Mouse (Mus musculus) midbrain, embryonic 15.5 days (tissue): ENCODE measurements around the gene Optn. TPM values are rescaled to one million over a fixed set of nuclear protein-coding genes. Genes with fewer than 3 reads are reported as not detected.

Experiments used
- ATAC-seq: fragments of 200-750 bp; cut with Nextera tagmentation; replicated peaks from 2 replicates; pipeline ENCODE4 v1.8.0; 2017; ENCODE audit warnings: moderate TSS enrichment
- H3K27ac ChIP-seq: fragments of 300-500 bp; sonication (generic); 2 replicates; pipeline ENCODE4 v1.5.1; 2015; ENCODE audit warnings: mild to moderate bottlenecking, inconsistent platforms
- H3K27me3 ChIP-seq: fragments of 300-500 bp; sonication (generic); replicated peaks from 2 replicates; pipeline ENCODE4 v1.6.1; 2015; ENCODE audit warnings: inconsistent platforms
- H3K36me3 ChIP-seq: fragments of 300-500 bp; sonication (generic); replicated peaks from 2 replicates; pipeline ENCODE4 v1.6.1; 2015; ENCODE audit warnings: inconsistent platforms
- H3K4me1 ChIP-seq: fragments of 300-500 bp; sonication (generic); 2 replicates; pipeline ENCODE4 v1.6.1; 2015; ENCODE audit warnings: inconsistent platforms
- H3K4me2 ChIP-seq: fragments of 300-500 bp; sonication (generic); 2 replicates; pipeline ENCODE4 v1.6.1; 2015; ENCODE audit warnings: inconsistent platforms, mild to moderate bottlenecking, moderate library complexity
- H3K4me3 ChIP-seq: fragments of 300-500 bp; sonication (generic); 2 replicates; pipeline ENCODE4 v1.5.1; 2015; ENCODE audit warnings: mild to moderate bottlenecking, inconsistent platforms
- H3K9ac ChIP-seq: fragments of 300-500 bp; sonication (generic); 2 replicates; pipeline ENCODE4 v1.6.1; 2015; ENCODE audit warnings: mild to moderate bottlenecking, inconsistent platforms
- H3K9me3 ChIP-seq: fragments of 300-500 bp; sonication (generic); 2 replicates; pipeline ENCODE4 v1.6.1; 2016; ENCODE audit warnings: inconsistent platforms
- WGBS: fragments of 180-500 bp; shearing (Covaris S2); methylation state at CpG from one replicate; pipeline ENCODE4 v1.1.7; 2015; ENCODE audit warnings: mixed read lengths; 5-methylcytosine and 5-hydroxymethylcytosine counted together
- polyA plus RNA-seq: library from polyadenylated mRNA; unstranded; fragments of >200 nt; fragmentation: Nextera tagmentation; extraction: Ambion mirVana; gene quantifications from 2 replicates; pipeline ENCODE4 v1.2.1, GENCODE M21; 2015

Optn gene
- polyA plus RNA-seq, 1 experiment from 2014 or later = 18.9 TPM

DNA sequence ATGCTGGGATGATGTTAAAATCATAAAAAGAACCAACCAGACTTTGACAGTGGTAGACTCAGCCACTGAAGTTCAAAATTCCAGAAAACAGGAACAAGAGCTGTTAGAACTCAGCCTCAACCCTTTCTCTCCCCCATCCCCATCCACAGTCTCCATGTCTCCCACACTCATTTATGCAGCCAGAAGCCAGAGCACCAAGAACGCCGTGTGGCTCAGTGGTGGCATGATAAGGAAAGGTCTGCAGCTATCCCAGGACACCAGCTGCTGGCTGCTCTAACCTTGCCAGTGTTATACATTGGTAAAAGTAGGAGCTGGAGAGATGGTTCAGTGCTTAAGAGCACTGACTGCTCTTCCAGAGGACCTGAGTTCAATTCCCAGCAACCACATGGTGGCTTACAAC is 16.8 kb downstream of the Optn start:
- Histone ChIP-seq H3K4me2 (no peak overlapping the region), H3K27ac (no peak overlapping the region), H3K4me1 (peaks cover 7% of the 10 kb centered on the region), H3K9me3 (no peaks in the 10 kb centered on the region), H3K27me3 (no peaks in the 10 kb centered on the region), H3K9ac (no peak overlapping the region), H3K36me3 (no peaks in the 10 kb centered on the region), H3K4me3 (no peak overlapping the region)
- WGBS = 78% methylated on average over 2 of the region's 2 CpGs
- ATAC-seq = no peak

DNA sequence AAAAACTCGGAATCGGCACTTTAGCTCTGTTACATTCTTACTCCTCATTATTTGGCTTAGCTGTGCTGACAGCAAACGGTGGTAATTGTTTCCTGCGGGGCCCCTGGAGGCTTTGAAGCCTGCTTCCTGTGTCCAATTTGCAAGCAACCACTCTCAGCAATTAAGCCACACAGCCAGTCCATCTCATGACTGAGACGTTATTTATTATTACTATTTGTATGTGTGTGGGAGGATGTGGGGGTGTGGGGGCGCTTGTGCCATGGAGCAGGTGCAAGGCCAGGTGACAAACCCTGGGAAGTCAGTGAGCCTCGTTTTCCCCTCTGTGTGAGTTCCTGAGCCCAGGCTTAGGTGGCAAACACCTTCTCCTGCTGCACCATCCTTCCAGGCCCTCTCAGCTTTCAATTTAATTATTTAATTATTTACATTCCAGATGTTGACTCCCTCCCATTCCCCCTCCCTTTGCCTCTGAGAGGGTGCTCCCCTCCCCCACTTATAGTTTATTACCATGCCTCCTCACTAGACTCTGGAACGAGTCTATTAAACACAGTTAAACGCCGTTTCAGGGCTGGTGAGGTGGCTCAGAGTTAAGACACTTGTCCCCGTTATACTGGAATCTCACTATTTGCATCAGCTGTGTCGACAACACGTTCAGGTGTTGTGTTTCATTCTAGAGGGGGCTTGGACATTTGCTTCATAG is 18.4 kb downstream of the Optn start:
- no peak for ATAC-seq
- WGBS = 40% methylated on average over 13 of the region's 13 CpGs
- no peaks in the 10 kb centered on the region for H3K36me3 ChIP-seq
- H3K27me3 ChIP-seq = no peaks in the 10 kb centered on the region
- peak overlapping the region; percentile 10; the same call in 1 of the 2 replicates for H3K27ac ChIP-seq
- no peak overlapping the region for H3K4me3 ChIP-seq
- H3K4me2 ChIP-seq = peak overlapping the region; percentile 6; the same call in 1 of the 2 replicates
- no peaks in the 10 kb centered on the region for H3K9me3 ChIP-seq
- H3K4me1 ChIP-seq = peaks cover 7% of the 10 kb centered on the region
- no peak overlapping the region for H3K9ac ChIP-seq

DNA sequence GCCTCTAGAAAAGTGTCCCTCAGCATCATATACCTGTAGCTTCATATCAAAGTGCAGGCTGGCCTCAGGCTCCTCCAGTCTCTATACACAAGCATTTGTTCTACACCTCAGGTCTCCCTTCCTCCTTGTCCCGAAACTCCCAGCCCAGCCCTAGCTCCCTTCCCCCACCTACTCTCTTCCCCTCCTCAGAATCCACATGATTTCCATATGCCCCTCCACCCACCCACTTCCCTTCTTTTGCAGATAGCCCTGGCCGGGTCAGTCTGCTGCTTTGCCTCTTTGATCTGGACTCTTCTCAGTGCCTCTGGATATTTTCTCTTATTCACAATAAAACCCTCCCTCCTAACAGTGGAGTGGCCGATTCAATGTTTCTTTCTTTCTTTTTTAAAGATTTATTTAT is 19.5 kb downstream of the Optn start:
- WGBS = 57% methylated on average over 3 of the region's 3 CpGs

DNA sequence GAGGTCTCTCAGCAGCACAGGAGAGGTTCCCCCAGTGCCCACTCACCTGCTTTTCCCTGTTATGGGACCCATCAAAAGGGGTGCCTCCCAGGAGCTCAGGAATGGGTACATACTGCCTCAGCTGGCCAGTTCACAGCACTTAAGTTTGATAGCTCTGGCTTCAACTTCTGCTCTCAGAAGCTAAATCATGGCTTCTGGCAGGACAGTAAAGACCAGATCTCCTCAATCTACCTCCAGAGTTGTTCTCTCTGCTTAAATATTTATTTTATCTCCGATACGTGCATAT is 20.4 kb downstream of the Optn start:
- WGBS = 91% methylated on average over 2 of the region's 2 CpGs
- no peak overlapping the region for H3K27ac ChIP-seq

More for the DNA sequence above, 19.5 kb downstream of the Optn start:
- no peak for ATAC-seq
- no peak overlapping the region for H3K9ac ChIP-seq
- no peaks in the 10 kb centered on the region for H3K36me3 ChIP-seq
- no peaks in the 10 kb centered on the region for H3K27me3 ChIP-seq
- no peak overlapping the region for H3K4me2 ChIP-seq
- H3K4me3 ChIP-seq = no peak overlapping the region
- H3K27ac ChIP-seq = no peak overlapping the region
- H3K4me1 ChIP-seq = peaks cover 7% of the 10 kb centered on the region
- H3K9me3 ChIP-seq = no peaks in the 10 kb centered on the region

DNA sequence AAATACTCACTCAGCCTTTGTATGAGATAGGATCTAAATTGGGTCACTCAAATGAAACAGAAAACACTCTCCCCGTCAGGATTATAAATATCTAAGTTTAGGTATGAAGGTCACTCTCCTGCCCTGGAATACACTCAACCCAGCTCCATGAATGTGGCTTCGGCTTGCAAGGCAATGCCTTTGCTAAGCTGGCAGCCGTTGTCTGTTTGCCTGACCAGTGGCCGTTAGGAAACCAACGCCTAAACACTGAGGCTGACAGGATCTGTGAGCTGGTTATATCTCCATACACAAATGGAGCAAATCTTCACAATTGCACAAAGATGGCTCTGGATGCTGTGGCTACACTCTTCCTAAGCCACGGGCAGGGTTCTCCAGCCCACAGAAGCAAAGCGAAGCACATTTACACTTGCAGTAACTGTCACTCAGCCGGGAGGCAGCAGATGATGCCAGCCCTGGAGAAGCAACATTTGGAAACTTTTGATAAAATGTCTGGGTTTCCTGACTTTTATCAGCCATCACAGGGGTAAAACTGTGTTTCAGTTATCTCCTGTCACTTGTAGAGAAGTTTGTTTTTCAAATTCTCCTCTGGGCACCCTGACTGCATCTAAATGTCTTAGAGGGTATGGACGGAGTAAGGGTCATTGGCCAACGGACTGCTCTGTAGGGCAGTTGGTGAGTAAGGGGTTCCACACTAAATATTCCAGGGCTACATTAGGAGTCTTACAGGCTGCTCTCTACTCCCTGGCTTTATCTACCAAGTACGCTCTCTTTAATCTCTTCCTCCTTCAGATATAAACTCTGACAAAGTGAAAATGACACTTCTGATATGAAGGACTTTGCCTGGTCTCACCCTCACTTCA is 21.0 kb downstream of the Optn start:
- ATAC-seq = no peak
- no peak overlapping the region for H3K27ac ChIP-seq
- no peak overlapping the region for H3K9ac ChIP-seq
- 85% methylated on average over 11 of the region's 11 CpGs for WGBS
- no peaks in the 10 kb centered on the region for H3K36me3 ChIP-seq
- peaks cover 11% of the 10 kb centered on the region for H3K4me1 ChIP-seq
- H3K9me3 ChIP-seq = no peaks in the 10 kb centered on the region
- no peak overlapping the region for H3K4me2 ChIP-seq
- H3K27me3 ChIP-seq = no peaks in the 10 kb centered on the region
- no peak overlapping the region for H3K4me3 ChIP-seq

More for the DNA sequence above, 20.4 kb downstream of the Optn start:
- no peaks in the 10 kb centered on the region for H3K9me3 ChIP-seq
- peaks cover 8% of the 10 kb centered on the region for H3K4me1 ChIP-seq
- no peak overlapping the region for H3K9ac ChIP-seq
- H3K4me2 ChIP-seq = no peak overlapping the region
- H3K4me3 ChIP-seq = no peak overlapping the region
- no peaks in the 10 kb centered on the region for H3K27me3 ChIP-seq
- ATAC-seq = no peak
- H3K36me3 ChIP-seq = no peaks in the 10 kb centered on the region

DNA sequence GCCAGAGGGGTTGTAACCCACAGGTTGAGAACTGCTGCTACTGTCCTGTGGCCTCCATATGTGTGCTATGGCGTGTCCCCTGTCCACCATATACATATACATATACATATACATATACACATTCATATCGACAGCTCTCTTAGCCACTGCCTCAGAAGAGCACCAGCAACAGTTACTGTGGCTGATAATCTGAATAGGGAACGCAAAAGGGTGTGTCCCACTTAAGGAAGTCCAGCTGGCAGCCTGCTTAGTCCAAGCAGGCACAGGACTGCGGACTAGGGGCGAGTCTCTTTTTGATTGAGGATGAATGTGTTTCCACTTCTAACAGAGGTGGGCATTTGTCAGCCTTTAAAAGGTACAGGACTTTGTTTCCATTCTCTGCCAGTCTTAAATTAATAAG is 22.0 kb downstream of the Optn start:
- no peak overlapping the region for H3K4me2 ChIP-seq
- no peaks in the 10 kb centered on the region for H3K27me3 ChIP-seq
- no peak overlapping the region for H3K27ac ChIP-seq
- peaks cover 11% of the 10 kb centered on the region for H3K4me1 ChIP-seq
- H3K36me3 ChIP-seq = no peaks in the 10 kb centered on the region
- no peak for ATAC-seq
- no peaks in the 10 kb centered on the region for H3K9me3 ChIP-seq
- no peak overlapping the region for H3K9ac ChIP-seq
- H3K4me3 ChIP-seq = no peak overlapping the region
- 89% methylated on average over 5 of the region's 5 CpGs for WGBS

DNA sequence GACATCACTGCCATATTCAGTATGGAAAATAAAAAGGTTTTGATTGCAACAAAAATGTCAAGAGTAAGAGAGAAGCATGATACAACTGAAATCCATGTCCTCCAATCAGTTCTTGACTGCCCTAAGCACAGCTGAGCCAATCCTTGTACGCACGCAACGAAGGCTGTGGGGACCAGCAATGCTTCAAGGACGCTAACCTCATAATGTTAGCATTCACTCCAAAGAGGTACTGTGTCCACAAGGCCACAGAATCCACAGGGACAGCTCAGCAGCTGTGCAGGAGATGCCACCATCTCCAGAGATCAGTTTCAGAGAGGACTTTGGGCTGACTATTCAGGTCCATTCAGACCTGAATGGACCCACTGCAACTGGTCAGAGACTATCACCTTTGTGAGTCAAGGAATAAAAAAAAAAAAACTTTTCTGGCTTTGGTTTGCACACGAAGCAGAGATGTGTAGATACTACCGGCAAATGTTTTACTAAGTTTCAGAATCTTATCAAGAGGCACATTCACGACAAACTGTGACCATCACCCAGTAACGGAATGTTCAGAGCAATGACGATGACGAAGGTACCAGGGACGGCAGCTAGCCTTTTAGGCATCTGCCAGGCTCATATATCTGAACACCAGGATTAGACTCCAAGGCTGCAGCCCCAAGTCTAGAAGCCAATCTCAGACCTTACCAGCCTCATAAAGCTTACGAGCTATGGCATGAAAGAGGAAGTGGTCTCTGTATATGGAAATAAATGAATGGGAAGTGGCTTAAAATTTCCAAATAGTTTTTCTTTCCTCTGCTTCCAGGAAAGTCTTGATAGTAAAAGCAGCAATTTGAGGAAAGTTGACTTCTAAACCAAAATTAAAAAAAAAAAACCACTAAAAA is 23.3 kb downstream of the Optn start:
- WGBS = 93% methylated on average over 12 of the region's 12 CpGs

DNA sequence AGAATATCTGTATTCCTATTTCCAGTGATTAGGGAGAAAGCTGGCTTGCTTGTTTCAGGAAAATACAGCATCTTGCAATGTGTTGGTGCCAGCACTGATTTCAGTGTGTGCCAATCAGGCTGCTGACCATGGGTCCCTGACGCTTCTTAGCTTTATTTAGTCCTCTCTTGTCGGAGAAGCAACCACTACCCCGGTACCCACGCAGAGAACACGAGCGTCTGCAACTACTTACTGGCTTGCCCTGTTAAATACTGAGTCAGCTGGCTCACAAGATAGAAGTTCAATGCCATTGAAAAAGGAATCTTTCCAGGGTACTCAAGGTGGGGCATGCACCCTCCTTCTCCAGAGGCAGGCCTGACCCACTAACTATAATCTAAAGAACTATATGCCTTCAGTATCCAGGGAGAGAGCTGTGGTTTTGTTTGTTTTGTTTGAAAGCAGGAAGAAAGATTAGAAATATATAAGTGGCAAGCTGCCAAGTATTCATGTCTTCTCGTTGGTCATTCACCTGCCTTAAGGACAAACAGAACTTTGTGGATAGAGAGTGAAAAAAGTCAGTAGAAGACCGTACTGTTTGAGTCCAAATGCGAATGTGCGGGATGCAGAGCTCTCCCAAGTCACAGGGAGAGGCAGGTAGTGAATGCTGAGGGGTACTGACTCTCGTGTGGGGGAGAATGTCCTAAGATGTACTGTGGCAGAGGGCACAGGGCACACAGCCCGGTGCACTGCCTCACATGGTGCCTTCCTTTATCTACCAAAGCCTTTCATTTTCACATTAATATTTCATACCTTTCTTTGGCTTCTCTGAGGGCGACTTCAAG is 24.3 kb downstream of the Optn start:
- Histone ChIP-seq H3K27me3 (no peaks in the 10 kb centered on the region), H3K9ac (no peak overlapping the region), H3K36me3 (no peaks in the 10 kb centered on the region), H3K4me2 (no peak overlapping the region), H3K27ac (no peak overlapping the region), H3K4me3 (no peak overlapping the region), H3K9me3 (no peaks in the 10 kb centered on the region), H3K4me1 (0 out of 2 replicates have a peak, but pooled peaks cover 4% of the 10 kb centered on the region)
- 80% methylated on average over 13 of the region's 13 CpGs for WGBS
- ATAC-seq = no peak

More for the DNA sequence above, 23.3 kb downstream of the Optn start:
- Histone ChIP-seq H3K4me2 (no peak overlapping the region), H3K27ac (no peak overlapping the region), H3K4me1 (peaks cover 11% of the 10 kb centered on the region), H3K4me3 (no peak overlapping the region), H3K9me3 (no peaks in the 10 kb centered on the region), H3K36me3 (no peaks in the 10 kb centered on the region), H3K27me3 (no peaks in the 10 kb centered on the region), H3K9ac (no peak overlapping the region)
- ATAC-seq = no peak

DNA sequence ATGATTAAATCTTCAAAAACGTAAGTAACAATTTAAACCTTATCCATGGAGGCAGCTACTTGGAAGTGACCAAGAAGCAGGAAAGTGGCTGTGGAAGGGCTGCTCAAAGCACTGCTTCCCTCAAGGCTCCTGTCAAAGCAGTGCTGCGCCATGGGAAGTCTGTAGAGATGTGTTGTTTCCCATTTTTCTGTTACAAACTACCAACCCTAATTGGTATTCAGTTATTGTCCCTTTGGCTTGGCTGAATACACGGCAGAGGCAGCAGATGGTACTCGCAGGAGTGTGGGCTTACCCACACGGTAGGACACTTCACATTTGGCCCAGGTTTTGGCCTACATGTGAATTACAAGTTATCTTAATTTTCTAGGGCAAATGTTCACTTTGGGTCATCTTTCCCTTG is 25.5 kb downstream of the Optn start:
- Histone ChIP-seq H3K9ac (no peak overlapping the region), H3K4me2 (no peak overlapping the region), H3K27ac (no peak overlapping the region), H3K4me3 (no peak overlapping the region), H3K4me1 (0 out of 2 replicates have a peak, but pooled peaks cover 4% of the 10 kb centered on the region), H3K36me3 (no peaks in the 10 kb centered on the region), H3K27me3 (no peaks in the 10 kb centered on the region), H3K9me3 (no peaks in the 10 kb centered on the region)
- ATAC-seq = no peak
- 45% methylated on average over 5 of the region's 5 CpGs for WGBS

DNA sequence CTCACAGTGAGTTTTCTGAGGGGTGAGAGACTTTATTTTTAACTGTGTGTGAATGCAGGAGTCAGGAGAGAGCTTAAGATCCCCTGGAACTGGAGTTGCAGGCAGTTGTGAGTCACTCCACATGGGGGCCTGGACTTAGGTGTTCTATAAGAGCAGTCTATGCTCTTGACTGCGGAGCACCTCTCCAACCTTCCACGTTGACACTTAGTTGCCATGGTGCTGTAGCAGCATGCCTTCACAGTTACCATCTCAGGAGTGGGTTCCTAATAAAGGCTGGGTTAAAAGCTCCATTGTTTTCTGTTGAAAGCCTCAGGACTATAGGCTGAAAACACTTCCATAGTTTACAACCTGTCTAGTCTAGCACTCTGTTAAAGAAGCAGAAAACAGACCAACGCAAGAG is 26.5 kb downstream of the Optn start:
- WGBS = 44% methylated on average over 3 of the region's 3 CpGs
- ATAC-seq = no peak

DNA sequence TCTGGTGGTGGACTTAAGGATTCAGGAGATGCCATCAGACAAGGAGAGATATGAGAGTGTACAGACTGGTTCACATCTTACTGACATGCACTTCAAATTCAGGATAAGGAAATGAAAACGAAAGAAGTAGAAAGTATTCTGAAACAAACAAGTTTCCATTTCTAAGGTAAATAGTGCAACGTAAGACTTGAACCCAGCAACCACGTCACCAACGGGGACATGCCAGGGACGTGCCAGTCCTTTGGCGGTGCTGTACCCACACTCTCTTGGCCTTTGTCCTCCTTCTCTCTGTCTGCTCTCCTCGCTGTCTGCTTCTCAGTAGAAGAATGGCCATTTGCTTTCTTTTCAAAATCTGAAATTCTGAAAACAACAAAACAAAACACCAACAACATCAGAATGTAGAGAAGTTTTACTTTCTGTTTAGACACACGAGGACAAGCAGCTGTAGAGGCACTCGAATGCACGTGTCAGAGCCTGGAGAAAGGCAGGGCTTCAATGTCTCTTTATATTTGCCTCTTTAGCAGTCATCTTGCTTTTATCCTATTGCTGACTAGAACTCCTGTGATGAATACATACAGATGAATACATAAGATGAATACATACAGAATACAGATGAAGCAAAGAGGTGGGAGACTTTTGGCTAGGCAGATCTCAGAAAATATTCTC is 27.3 kb downstream of the Optn start:
- Histone ChIP-seq H3K9ac (no peak overlapping the region), H3K4me1 (0 out of 2 replicates have a peak, but pooled peaks cover 4% of the 10 kb centered on the region), H3K4me3 (no peak overlapping the region), H3K36me3 (no peaks in the 10 kb centered on the region), H3K9me3 (no peaks in the 10 kb centered on the region), H3K27ac (no peak overlapping the region), H3K4me2 (no peak overlapping the region), H3K27me3 (no peaks in the 10 kb centered on the region)
- no peak for ATAC-seq
- 67% methylated on average over 10 of the region's 10 CpGs for WGBS

More for the DNA sequence above, 26.5 kb downstream of the Optn start:
- H3K9me3 ChIP-seq = no peaks in the 10 kb centered on the region
- H3K4me1 ChIP-seq = 0 out of 2 replicates have a peak, but pooled peaks cover 4% of the 10 kb centered on the region
- H3K9ac ChIP-seq = no peak overlapping the region
- no peaks in the 10 kb centered on the region for H3K27me3 ChIP-seq
- no peak overlapping the region for H3K4me2 ChIP-seq
- no peak overlapping the region for H3K4me3 ChIP-seq
- no peaks in the 10 kb centered on the region for H3K36me3 ChIP-seq
- H3K27ac ChIP-seq = no peak overlapping the region
